Mouse (Mus musculus): ENCODE measurements around the gene Hes1.

Gene Hes1

DNA sequence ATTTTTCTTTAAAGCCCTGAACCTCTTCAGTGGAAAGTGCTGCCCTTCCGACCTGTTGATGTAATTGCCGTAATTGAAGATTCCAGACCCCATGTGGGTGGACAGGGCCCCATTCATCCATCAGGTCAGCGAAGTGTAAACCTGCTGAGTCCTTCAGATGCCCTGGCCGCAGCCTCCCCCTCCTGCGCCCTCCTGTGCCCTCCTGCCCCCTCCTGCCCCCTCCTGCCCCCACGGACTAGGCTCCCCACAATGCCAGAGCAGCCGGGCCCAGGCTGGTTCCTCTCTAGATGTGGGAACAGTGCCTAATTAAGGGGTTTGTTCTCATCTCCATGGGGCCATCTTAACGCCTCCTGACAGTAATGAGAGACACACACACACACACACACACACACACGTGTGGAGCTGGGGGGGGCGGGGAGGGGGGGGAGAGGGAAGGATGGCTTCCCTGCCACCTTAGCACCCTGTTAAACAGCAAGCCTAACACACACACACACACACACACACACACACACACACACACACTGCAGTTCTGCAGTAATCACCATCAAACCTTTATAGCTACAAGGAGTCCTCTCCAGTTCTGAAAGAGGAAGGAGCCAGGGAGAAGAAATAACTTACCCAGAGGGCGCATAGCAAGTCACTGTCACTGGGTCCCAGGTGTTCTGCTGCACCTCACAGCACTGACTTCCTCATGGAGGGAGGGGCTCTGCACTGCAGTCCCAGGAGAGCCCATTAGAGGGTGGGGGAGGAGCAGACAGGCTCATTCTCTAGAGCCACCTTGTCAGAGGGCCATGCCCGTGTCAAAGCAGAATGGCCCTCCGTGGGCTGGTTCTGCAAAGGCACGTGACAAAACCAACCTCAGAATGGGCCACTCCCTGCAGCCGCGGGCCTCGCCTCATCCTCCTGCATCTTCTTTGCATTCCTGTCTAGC is 25.3 kb upstream of the Hes1 start:
- no peak for TF ChIP-seq GATA4 (IDR thresholded peaks at IDR 0.05; ENCODE audit: insufficient replicate concordance, low read length)

DNA sequence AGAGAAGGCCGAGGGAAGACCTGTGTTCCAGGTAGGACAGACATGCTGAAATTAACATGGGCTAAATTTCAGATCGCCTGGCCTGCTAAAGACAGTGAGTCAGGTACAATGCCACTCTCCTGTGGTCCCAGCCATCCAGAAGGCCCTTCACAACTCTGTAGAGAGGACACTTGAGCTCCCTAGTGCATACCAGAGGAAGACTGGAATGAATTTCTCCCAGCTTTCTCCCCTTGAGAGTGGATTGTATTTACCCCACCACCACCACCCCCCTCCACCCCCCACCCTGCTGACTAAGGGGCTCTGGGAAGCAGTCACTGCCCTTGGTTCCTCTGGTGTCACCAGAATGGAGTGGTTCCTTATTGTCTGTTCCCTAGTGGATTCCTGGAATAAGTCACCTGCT is 24.3 kb upstream of the Hes1 start:
- TF ChIP-seq GATA4 (IDR thresholded peaks at IDR 0.05; ENCODE audit: insufficient replicate concordance, low read length), result no peak

DNA sequence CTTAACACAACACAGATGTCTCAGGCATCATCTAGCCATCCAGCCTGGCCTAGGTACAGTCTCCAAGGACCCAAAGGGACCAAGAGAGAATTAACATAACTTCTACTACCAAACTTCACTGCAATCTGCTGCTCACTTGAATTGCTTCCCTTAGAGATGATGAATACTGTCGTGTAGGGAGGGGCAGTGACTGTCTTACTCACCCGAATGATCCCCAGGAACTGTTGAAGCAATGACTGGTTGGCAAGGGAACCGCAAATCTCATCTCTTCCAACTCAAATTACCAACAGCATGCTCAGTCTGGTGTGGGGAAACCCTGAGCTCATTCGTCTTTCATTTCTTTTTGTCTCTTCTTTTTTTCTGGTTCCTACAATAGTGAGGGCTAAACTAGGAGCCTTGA is 21.3 kb upstream of the Hes1 start:
- no peak for TF ChIP-seq GATA4 (IDR thresholded peaks at IDR 0.05; ENCODE audit: insufficient replicate concordance, low read length)

DNA sequence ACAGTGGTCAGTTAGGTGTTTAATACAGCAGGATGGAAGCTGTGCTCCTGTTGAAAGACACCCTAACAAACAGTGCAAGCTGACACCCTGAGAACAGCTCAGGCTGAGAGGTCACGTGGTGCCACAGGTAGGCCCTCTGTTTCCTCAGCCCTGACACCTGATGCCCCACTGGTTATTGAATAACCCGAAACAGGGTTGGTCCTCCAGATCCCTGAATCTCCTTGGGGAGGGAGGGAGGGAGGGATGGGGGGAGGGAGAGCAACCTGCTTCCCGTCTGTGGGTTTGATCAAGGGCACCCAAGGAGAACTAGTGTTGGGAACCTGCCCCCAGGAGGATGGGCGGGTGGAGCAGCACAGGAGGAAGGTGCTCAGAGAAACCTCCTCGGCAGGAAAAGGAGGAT is 18.6 kb upstream of the Hes1 start:
- no peak for TF ChIP-seq GATA4 (IDR thresholded peaks at IDR 0.05; ENCODE audit: insufficient replicate concordance, low read length)

DNA sequence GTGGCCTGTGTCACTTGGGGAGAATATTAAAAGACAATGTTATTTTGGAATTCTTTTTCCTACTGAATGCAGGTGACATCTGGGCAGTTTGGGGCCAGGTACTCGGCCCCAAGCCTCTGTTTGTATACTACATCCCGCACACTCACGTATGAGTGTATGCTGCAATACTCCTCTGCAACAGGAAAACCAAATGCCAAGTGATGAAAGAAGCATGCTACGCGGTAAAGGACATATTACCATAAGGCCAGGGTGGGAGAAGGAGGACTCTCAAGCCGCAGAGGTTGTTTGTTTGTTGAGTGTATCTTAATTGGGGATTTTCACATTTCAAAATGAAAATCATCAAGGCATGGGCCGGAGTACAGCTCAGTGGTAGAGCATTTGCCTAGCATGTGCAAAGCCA is 17.2 kb upstream of the Hes1 start:
- no peak for TF ChIP-seq GATA4 (IDR thresholded peaks at IDR 0.05; ENCODE audit: insufficient replicate concordance, low read length)

DNA sequence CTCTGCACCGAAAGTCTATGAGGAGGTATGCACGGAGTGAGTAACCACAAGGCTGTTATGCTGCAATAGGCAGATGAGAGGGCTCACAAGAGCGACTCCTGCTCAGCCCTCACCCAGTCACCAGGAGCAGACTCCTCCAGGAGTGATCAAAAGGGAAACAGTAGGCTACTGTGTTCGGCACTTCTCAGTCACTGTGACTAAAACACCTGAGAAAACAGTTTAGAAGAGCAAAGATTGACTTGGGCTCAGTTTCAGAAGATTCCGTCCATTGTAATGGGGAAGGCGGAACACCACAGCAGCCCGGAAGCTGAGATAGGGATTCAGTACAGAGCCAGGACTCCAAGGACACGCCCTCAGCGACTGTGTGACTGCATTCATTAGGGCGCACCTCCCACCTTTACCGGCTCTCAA is 16.8 kb upstream of the Hes1 start:
- TF ChIP-seq GATA4 (IDR thresholded peaks at IDR 0.05; ENCODE audit: insufficient replicate concordance, low read length), result no peak

DNA sequence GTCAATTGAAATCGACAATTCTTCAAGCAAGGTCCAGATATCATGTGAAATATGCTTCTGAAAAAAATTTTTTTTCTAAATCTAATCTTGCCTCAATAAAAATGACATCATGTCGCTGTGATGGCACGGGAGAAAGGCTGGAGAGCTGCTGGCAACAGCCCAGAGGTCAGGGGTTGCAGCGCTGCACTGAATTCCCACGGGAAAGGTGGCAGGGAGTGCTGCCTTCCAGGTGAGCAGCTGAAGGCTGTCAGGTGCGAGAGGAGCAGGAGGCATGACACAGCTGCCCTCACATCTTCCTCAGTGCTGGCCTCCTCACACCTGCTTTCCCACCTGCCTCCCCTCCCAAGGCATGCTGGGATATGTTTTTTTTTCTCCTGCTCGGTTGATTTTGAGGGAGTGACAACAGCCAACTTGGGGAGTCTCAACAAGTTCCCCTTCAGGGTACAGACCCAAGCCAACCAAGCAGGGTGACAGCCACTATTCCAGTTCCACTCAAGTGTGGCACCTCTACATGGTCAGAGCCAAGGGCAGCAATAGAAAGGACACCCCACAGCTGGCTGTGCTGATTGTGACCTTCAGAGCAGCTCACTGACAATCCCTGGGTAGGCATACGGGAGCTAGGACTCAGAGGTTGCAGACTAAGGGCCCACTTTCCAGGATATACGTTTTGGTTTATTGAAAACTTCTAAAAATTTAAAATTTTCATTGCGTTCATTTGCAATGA is 13.3 kb upstream of the Hes1 start:
- no peak for TF ChIP-seq GATA4 (IDR thresholded peaks at IDR 0.05; ENCODE audit: insufficient replicate concordance, low read length)

DNA sequence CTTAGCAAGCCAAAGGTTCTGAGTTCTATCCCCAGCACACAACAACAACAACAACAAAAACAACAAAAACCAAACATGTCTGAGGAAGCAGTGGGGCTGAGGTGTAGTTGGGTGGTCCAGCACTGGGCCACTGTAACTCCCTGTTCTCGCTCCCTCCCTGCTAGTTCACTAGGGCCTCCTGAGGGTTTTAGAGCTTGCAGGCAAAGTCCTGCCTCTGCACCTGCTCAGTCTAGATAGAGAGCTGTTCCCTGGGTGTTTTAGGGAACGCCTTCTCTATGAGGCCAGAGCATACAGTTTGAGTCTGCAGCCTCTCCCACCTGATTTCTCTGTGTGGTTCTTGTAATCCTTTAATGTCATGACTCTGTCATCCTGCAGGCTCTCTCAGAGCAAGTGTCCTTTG is 11.9 kb upstream of the Hes1 start:
- TF ChIP-seq GATA4 (IDR thresholded peaks at IDR 0.05; ENCODE audit: insufficient replicate concordance, low read length), result no peak

DNA sequence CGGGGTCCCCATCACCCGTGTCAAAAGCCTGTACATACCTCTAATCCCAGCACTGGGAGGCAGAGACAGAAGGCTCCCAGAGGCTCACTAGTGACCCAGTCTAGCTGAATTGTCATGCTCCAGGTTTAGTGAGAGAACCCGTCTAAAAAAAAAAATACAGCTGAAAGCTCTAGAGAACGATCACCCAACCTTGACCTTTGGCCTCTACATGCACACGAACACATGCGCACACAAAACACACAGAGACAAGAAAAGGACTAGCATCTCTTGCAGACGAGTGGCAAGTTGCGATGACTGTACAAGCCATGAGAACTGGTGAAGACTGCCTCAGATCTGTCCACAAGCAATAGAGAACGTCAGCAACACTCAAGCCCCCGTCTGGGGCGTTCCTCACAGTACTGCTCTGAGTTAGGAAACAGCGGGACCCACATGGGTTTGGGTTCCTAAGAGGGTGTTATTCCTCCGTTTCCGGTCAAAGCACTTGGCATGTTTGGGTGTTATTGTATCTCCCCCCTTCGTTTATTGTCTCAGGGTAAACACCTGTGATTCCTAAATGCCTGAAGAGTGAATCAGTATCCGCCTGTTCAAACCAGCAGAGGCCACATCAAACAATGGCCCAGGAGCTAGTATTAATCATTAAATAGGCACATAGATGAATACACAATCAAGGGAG is 11.2 kb upstream of the Hes1 start:
- TF ChIP-seq GATA4 (IDR thresholded peaks at IDR 0.05; ENCODE audit: insufficient replicate concordance, low read length), result no peak

DNA sequence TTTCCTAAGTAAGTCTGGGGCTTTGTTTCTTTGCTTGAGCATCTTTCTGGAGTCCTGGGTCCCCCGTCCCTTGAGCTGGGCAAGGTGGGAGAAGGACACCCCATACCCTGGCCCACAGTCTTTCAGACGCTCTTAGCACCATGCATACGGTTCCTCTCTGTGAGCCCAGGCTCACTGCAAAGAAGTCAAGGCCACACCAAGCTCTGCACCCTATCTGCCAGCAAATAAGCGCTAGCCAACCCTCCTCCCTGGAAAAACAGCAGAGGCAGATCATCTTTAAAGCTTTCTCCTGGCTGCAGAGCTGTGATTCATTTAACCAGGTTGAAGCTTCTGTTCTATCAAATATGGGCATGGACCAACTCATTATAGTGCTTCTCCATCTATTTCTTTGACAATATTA is 9.6 kb upstream of the Hes1 start:
- TF ChIP-seq GATA4 (IDR thresholded peaks at IDR 0.05; ENCODE audit: insufficient replicate concordance, low read length), result no peak

DNA sequence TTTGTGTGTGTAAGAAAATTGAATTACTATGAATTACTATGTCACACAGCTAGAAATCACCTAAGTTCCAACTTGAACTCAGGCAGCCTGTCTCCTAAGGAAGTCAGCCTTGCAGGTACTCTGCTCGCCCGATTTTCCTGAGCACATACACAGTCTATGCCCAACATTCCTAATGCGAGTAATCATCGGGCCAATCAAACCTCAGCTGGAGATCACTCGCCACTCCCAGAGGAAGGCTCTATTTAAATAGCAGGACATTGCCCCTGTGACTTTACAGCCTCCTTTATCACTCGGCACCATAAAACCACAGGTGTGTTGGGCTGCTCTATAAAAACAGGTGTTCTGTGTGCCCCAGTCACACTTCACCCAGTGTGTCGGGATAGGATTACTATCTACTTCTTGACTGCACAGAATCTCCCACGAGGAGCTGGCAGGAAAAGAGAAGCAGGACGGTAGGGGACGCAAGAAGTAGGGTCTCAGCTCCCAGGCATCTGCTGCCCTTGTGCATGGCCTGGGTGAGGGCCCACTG is 8.8 kb upstream of the Hes1 start:
- no peak for TF ChIP-seq GATA4 (IDR thresholded peaks at IDR 0.05; ENCODE audit: insufficient replicate concordance, low read length)

DNA sequence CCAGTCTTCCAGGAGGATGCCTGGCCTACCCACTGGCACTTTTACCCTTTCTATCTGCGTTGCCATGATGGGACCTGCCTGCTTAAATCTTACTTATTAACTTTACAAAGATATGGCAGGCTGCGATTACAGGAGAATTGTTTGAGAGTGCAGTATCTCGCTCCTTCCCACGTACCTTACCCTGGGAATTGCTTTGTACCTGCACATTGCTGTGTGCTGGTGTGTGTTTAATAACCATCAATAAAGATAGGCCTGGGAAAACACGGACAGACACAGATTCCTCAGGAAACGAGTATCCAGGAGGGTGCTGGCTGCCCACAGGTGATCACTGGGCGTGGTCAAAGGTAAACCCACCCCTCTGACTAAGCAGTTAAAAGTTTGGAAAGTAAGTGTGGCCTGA is 8.3 kb upstream of the Hes1 start:
- TF ChIP-seq GATA4 (IDR thresholded peaks at IDR 0.05; ENCODE audit: insufficient replicate concordance, low read length), result no peak

DNA sequence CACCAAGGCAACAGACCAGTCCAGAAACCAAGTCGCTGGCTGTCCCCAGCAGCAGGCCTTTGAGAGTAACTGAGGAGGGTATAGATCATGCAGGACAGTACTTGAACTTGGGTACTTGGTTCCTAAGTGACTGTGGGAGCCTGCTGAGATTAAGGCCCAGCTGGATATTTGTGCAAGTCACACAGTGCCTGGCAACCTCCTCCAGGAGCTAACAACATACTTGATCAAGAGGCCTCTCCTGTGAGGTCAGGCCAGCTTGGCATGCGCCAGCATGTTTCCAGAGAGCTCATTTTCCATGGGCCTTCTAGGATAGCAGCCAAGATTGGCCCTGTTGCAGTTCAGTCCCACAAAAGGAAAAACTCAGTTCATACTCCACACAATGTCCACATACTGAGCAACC is 7.3 kb upstream of the Hes1 start:
- TF ChIP-seq GATA4 (IDR thresholded peaks at IDR 0.05; ENCODE audit: insufficient replicate concordance, low read length), result no peak

DNA sequence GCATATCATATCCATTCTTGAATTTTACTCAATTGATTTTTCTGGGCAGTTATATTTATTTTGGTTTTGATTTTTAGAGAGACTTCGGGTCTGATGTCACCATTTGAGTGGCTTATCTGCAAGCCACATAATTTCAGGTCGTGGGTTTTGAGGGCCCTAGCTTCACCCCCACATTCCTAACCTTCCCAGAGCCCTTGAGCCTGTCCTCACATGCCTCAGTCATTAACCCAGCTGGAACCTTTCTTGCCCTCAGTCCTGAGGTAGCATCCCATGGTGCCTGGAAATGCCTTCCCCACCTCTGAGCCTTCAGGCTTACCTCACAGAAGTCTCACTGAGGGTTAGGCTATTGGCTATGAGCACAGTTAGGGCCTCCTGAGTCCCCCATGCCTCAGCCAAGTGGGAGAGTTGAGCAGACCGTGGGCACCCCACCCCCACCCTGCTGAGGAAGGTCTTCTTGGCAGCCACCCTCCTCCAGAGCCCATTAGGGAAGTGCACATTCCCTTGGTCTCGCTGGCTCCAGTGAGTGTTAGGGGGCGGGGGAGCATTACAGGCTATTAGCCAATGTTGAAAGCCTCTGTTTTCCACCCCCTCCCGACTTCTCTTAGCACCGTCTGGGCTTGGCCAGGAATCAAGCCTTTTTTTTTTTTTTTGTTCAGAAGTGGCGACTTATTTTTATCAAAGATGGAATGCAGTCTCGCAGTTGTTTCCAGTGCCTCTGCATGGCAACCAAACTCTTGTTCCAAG is 5.0 kb upstream of the Hes1 start:
- no peak for TF ChIP-seq GATA4 (IDR thresholded peaks at IDR 0.05; ENCODE audit: insufficient replicate concordance, low read length)

DNA sequence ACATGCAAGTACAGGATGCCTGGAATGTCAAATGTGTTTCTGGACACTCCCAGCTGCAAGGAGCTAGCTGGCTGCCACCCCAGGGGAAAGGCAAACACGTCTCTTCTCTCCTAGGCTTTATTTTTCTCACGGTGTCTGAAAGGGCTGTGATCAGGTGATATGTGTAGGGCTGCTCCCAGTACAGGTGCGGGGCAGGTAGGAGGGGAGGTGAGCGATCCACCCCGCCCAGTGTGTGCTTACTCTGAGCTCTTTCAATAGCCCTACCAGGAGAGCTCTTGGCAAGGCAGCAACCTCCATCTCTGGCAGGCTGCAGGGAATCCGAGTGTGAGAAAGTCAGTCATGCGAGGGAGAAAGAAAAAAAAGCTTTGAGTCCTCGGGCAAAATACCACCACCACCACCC is 3.8 kb upstream of the Hes1 start:
- no peak for TF ChIP-seq GATA4 (IDR thresholded peaks at IDR 0.05; ENCODE audit: insufficient replicate concordance, low read length)

Measured in liver, adult (tissue).